Mouse (Mus musculus): ENCODE data around the gene Vmn1r56. TPM values are rescaled to one million over a fixed set of nuclear protein-coding genes. Genes with fewer than 3 reads are reported as not detected.
"Not testable (repeated sequence)": the region's sequence is repeated elsewhere in the genome, so short reads cannot be mapped to it uniquely, and the experiment has no call there.

Gene Vmn1r56
- total RNA-seq (2015) (not detected in 2 replicates), total RNA-seq (2017) (not detected in 2 replicates)

- ATAC-seq (replicated peaks; ENCODE audit: poor library complexity) = not testable (repeated sequence)
Measured at GRCm38 (mm10) chr7:5196647-5197046, at the start of gene Vmn1r56. Vmn1r56 (minus strand) TSS chr7:5196747.

GRCm38 (mm10) chr7:5218193-5218592 lies 21.6 kb upstream of the Vmn1r56 start, which contains the start of gene Vmn1r57:
Vmn1r57 (plus strand) TSS chr7:5218493.
- ATAC-seq (replicated peaks; ENCODE audit: poor library complexity) = not testable (repeated sequence)

DNA sequence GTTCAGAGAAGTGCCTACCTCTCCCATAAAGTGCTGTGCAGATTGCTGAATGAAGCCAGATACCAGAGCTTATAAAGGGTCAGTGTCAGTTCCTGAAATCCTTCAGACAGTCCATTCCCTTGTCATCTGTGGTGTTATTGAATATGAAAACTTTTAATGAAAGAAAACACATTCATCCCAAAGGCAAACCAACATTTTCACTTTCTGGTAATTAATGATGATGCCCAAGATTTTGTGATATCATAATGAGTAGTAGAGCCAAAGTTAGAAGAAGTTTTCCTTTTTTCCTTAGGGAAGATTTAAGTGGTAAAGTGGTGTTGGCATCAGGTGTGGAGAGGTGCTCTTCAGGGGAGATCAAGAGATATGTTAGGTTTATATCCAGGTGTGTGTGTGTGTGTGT lies 47.0 kb downstream of the Vmn1r56 start, which contains the start of gene Vmn1r55:
Gene Vmn1r55 (minus strand): TSS at position 101 of the 400 bp plus-strand sequence.
- not testable (repeated sequence) for ATAC-seq (replicated peaks; ENCODE audit: poor library complexity)

Other genes starting within 250 kb of the Vmn1r56 start
- not detected in 2 replicates for gene Sbk2, start 232.3 kb downstream of the Vmn1r56 start, total RNA-seq (2015)
- gene Sbk2, start 232.3 kb downstream of the Vmn1r56 start, total RNA-seq (2017) = not detected in 2 replicates
- gene Sbk3, start 225.6 kb downstream of the Vmn1r56 start, total RNA-seq (2015) = not detected in 2 replicates
- not detected in 2 replicates for gene Sbk3, start 225.6 kb downstream of the Vmn1r56 start, total RNA-seq (2017)
- 11.1 and 14.3 TPM in 2 replicates for gene Zfp579, start 200.6 kb downstream of the Vmn1r56 start, total RNA-seq (2015)
- gene Zfp579, start 200.6 kb downstream of the Vmn1r56 start, total RNA-seq (2017) = 2.7 and 4.2 TPM in 2 replicates
- 11.0 and 13.0 TPM in 2 replicates for gene Zfp524, start 182.3 kb downstream of the Vmn1r56 start, total RNA-seq (2015)
- gene Zfp524, start 182.3 kb downstream of the Vmn1r56 start, total RNA-seq (2017) = 5.5 and 7.4 TPM in 2 replicates
- 35.6 and 39.2 TPM in 2 replicates for gene Fiz1, start 182.1 kb downstream of the Vmn1r56 start, total RNA-seq (2015)
- 17.7 and 24.0 TPM in 2 replicates for gene Fiz1, start 182.1 kb downstream of the Vmn1r56 start, total RNA-seq (2017)
- gene Gm44973, start 181.3 kb downstream of the Vmn1r56 start, total RNA-seq (2015) = 1.9 and 4.6 TPM in 2 replicates
- gene Gm44973, start 181.3 kb downstream of the Vmn1r56 start, total RNA-seq (2017) = not detected in 2 replicates
- 13.2 and 14.5 TPM in 2 replicates for gene Zfp865, start 176.4 kb downstream of the Vmn1r56 start, total RNA-seq (2015)
- gene Zfp865, start 176.4 kb downstream of the Vmn1r56 start, total RNA-seq (2017) = 12.4 and 14.4 TPM in 2 replicates
- gene Ccdc106, start 176.2 kb downstream of the Vmn1r56 start, total RNA-seq (2015) = 0.57 TPM in 1 of 2 replicates, not detected in the other
- gene Ccdc106, start 176.2 kb downstream of the Vmn1r56 start, total RNA-seq (2017) = 0.21 TPM in 1 of 2 replicates, not detected in the other
- not detected in 2 replicates for gene 4632433K11Rik, start 162.6 kb downstream of the Vmn1r56 start, total RNA-seq (2015)
- gene 4632433K11Rik, start 162.6 kb downstream of the Vmn1r56 start, total RNA-seq (2017) = 0.88 TPM in 1 of 2 replicates, not detected in the other
- 0.72 and 1.5 TPM in 2 replicates for gene Zfp784, start 158.3 kb downstream of the Vmn1r56 start, total RNA-seq (2015)
- gene Zfp784, start 158.3 kb downstream of the Vmn1r56 start, total RNA-seq (2017) = 1.6 and 1.7 TPM in 2 replicates
- 2.3 and 3.0 TPM in 2 replicates for gene Zfp580, start 145.2 kb downstream of the Vmn1r56 start, total RNA-seq (2015)
- gene Zfp580, start 145.2 kb downstream of the Vmn1r56 start, total RNA-seq (2017) = 0.24 and 0.67 TPM in 2 replicates
- 99.3 TPM in 2 replicates for gene U2af2, start 134.6 kb downstream of the Vmn1r56 start, total RNA-seq (2015)
- gene U2af2, start 134.6 kb downstream of the Vmn1r56 start, total RNA-seq (2017) = 225 and 247 TPM in 2 replicates
- 41.0 and 42.0 TPM in 2 replicates for gene Epn1, start 116.5 kb downstream of the Vmn1r56 start, total RNA-seq (2015)
- gene Epn1, start 116.5 kb downstream of the Vmn1r56 start, total RNA-seq (2017) = 37.0 and 51.5 TPM in 2 replicates
- not detected in 2 replicates for gene Rfpl4, start 79.8 kb downstream of the Vmn1r56 start, total RNA-seq (2015)
- not detected in 2 replicates for gene Rfpl4, start 79.8 kb downstream of the Vmn1r56 start, total RNA-seq (2017)
- gene Rasl2-9, start 70.8 kb downstream of the Vmn1r56 start, total RNA-seq (2015) = not detected in 2 replicates
- not detected in 2 replicates for gene Rasl2-9, start 70.8 kb downstream of the Vmn1r56 start, total RNA-seq (2017)
- not detected in 2 replicates for gene Vmn1r55, start 47.1 kb downstream of the Vmn1r56 start, total RNA-seq (2015)
- not detected in 2 replicates for gene Vmn1r55, start 47.1 kb downstream of the Vmn1r56 start, total RNA-seq (2017)
- gene Vmn1r57, start 21.7 kb upstream of the Vmn1r56 start, total RNA-seq (2015) = not detected in 2 replicates
- not detected in 2 replicates for gene Vmn1r57, start 21.7 kb upstream of the Vmn1r56 start, total RNA-seq (2017)
- gene Gm5065, start 153.8 kb upstream of the Vmn1r56 start, total RNA-seq (2015) = not detected in 2 replicates
- gene Gm5065, start 153.8 kb upstream of the Vmn1r56 start, total RNA-seq (2017) = not detected in 2 replicates
- gene Nlrp2, start 154.3 kb upstream of the Vmn1r56 start, total RNA-seq (2015) = not detected in 2 replicates
- not detected in 2 replicates for gene Nlrp2, start 154.3 kb upstream of the Vmn1r56 start, total RNA-seq (2017)
- not detected in 2 replicates for gene Vmn1r58, start 216.6 kb upstream of the Vmn1r56 start, total RNA-seq (2015)
- not detected in 2 replicates for gene Vmn1r58, start 216.6 kb upstream of the Vmn1r56 start, total RNA-seq (2017)